Mouse (Mus musculus) right cerebral cortex, postnatal 25 days (tissue): Measurements from ENCODE around the gene Pnldc1.
"Not testable (repeated sequence)": the region's sequence is repeated elsewhere in the genome, so short reads cannot be mapped to it uniquely, and the experiment has no call there.

ENCODE experiments used
- DNase-seq: peaks from one replicate; pipeline ENCODE4 v3.0.0; 2022

Gene Pnldc1

DNA sequence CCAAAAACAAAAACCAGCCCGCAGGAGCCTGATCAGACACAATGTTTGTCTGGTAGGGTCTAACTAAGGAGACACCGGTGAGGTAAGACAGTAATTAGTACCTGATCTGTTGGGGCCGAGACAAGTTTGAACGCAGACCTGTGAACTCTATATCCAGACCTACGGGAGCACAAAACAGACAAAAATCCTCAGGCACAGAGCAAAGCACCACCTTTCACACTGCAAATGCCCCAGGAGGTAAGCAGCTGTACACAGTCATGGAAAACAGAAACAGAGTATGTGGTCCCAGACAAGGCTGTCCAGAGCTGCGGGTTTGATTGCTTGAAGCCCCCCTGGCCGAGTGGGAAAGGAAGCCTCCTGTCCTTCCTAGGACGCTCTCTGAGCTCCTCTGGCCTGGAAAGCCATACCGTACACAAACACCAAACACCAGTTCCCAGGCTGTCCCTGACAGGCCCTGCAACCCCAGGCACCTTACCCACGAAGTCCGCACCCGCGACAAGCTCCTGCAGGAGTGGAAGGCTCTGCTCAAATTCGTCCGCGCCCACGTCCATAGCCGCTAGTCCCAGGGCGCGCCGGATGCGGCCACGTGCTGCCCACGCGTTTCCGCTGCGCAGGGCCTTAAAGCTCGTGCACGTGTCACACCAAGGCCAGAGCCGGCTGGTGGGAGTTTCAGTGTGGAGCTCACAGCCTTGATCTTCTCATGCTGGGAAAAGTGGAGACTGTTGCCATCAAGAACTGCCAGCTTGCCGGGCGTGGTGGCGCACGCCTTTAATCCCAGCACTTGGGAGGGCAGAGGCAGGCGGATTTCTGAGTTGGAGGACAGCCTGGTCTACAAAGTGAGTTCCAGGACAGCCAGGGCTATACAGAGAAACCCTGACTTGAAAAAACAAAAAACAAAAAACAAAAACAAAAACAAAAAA lies at the start of gene Pnldc1:
TSS of gene Pnldc1 (minus strand) at position 870 of the 920 bp plus-strand sequence.
- DNase-seq = no peak

GRCm38 (mm10) chr17:12959377-12959776 lies 49.3 kb upstream of the Pnldc1 start:
- DNase-seq = not testable (repeated sequence)

GRCm38 (mm10) chr17:12956664-12957063 lies 46.6 kb upstream of the Pnldc1 start:
- DNase-seq = no peak

GRCm38 (mm10) chr17:12949669-12950068 lies 39.6 kb upstream of the Pnldc1 start:
- no peak for DNase-seq

DNA sequence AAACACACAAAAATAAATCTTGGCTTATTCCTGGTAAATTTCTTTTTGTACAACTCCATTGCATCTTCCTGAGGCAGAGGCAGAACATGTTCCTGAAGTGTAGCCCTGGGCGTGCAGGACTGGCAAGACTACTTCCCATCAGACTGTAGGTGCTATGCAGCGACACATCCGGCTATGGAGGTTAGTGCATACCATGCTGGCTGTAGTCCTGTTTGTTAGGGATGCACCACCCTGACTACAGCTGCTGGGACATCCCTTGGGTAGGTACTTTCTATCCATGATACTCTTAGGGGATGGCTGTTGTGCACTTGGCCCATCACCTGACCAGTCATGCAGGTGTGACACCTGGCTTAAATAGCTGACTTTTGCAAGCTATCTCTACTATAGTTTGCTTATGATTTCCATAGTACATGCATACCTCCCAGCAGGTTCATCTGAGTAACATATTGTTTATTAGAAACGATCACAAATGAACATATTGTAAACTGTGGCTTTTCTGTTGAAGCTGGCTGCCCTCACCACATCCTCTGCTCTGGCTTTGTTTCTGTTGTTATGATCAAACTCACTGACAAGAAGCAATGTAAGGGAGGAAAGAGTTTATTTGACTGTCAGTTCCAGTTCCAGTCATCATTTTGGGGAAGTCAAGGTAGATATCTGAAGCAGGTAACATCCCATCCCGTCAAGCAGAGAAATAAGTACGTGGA lies 32.6 kb upstream of the Pnldc1 start:
- no peak for DNase-seq

DNA sequence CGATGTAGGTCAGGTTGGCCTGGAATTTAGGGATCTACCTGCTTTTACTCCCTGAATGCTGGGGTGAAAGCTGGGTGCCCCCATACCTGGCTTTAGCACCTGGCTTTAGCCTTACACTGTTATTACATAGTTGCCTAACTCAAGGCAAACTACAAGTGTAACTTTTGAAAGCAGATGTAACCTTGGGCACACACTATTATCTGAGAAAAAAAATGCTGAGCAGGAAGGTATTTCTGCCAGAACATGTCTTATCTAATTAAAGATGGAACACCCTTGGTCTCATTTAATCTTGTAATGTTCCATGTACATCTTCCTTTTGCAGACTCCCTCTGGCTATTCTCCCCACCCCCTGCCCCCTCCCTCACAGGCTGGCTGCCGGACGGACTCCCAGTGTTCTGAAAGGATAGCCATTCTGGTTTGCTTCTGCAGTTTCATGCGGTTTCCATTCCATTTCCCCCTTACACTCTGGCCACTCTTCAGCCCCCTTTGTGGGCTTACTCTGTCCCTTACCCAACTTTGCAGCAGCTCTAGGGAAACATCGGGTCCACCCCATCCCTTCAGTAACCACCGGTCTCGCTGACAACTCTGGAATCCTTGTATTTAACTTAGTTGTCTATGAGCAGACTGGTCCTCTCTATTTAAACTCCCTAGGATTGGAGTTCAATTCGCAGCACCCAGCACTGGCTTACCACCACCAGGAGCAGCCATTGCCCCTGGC lies 31.7 kb upstream of the Pnldc1 start:
- DNase-seq = no peak

GRCm38 (mm10) chr17:12940151-12940805 lies 30.2 kb upstream of the Pnldc1 start, which contains the start of gene Acat3:
TSS of gene Acat3 (minus strand) at chr17:12940600.
- no peak for DNase-seq

- not testable (repeated sequence) for DNase-seq
Measured at GRCm38 (mm10) chr17:12939377-12940148, 29.5 kb upstream of the Pnldc1 start.

GRCm38 (mm10) chr17:12938077-12938476 lies 28.0 kb upstream of the Pnldc1 start:
- DNase-seq = no peak

GRCm38 (mm10) chr17:12937412-12937970 lies 27.5 kb upstream of the Pnldc1 start:
- DNase-seq = no peak

- no peak for DNase-seq
Measured at GRCm38 (mm10) chr17:12935719-12936118, 25.7 kb upstream of the Pnldc1 start.

DNA sequence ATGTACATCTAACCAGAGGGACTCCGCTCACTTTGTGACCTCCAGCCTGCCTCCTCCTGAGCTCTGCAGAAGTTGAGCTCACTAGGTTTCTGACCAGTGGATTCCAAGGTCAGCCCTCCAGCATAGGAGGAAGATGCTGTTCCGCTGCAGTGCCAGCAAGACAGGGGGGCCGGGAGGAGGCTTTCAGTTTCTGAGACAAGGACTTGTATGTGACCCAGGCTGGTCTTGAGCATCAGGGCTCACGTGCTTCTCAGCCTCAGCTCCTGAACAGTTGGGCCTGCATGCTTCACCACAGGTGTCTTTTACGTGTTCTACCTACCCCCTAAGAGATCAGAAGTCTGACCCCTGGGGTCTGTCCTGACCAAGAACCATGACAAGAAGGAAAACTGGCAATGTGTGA lies 21.5 kb upstream of the Pnldc1 start:
- DNase-seq = not testable (repeated sequence)

DNA sequence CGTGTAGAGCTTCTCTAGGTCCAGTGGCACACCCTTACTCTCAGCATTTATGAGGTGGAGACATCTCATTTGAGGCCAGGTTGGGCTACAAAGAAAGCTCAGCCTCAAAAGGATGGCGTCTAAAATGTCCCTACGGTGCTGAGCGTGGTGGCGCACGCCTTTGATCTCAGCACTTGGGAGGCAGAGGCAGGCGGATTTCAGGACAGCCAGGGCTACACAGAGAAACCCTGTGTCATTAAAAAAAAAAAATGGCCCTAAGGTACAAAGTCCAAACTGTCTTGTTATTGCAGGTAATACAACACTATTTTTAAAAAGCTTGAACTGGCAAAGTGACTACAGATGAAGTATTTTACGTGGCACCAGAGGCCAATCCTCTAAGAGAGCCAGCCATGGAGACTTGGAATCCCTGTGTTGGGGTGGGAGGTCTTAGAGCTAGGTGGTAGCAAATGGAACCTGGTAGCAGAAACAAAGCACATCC lies 15.7 kb upstream of the Pnldc1 start:
- no peak for DNase-seq

DNA sequence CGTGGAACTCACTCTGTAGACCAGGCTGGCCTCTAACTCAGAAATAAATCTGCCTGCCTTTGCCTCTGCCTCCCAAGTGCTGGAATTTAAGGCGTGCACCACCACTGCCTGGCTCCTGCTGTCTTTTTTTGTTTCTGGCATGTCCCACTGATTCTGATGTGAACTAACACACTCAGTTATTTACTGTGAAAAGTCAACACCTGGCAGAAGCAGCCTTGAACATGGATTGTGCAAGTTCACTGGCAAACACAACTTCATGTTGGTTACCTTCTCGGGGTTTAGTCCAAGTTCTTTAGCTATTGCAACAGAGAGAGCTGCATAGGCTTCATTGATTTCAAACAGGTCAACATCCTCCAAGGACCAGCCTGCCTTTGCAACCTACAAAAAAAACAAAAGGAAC lies 15.0 kb upstream of the Pnldc1 start:
- DNase-seq = no peak

GRCm38 (mm10) chr17:12921073-12921472 lies 11.0 kb upstream of the Pnldc1 start:
- DNase-seq = no peak

- no peak for DNase-seq
Measured at GRCm38 (mm10) chr17:12916588-12917380, 6.8 kb upstream of the Pnldc1 start.

DNA sequence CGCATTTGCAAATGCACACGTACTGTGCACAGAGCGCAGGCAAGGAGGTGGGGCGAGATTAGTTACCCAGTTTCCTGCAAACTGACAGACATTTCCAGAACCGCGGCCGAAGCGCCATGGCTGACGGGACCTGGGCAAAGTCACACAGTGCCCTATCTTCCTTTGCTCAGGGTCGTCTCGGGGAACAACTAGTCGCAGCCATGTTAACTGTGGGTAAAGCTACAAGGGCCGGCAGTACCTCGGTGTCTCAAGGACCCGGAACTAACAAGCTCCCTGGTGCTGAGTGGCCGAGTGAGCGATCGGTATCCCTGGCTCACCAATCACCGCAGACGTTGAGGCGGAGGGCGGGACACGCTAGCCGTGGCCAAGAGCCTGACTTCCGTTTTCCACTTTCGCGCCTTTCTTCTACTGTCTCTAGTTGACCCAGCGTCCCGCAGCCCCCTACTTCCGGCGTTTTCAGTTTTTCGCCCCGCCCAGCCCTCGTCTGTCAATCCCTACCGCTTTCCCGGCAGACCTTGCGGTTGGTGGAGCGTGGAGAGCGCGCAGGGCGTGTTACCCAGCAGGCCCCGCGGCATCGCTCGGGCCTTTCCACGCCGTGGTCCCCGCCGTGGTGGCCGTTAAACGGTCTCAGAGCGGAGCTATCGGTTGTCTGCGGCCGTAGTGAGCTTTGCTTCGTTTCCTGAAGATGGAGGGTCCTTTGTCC lies 6.0 kb upstream of the Pnldc1 start, which contains the start of gene Mrpl18:
TSS of gene Mrpl18 (minus strand) at position 465 of the 703 bp plus-strand sequence.
- peak; percentile 99 for DNase-seq

DNA sequence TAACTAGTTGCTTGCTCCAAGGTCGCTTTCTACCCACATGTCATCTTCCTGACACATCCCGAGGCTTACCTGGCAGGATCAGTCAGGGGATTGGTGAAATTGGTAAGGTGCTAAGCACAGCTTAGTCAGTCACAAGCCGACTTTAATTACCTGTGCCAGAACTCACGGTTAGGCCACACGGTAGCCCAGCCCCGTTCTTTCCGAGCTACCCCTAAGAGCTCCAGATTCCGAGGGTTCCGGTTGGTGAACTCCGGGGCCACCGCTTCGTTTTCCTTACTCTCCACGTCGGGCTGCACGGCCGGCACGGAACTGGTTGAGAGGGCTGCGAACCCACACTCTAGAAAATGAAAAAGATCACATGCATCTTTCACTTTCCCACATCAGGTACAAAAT lies 5.5 kb upstream of the Pnldc1 start, which contains the start of gene Tcp1:
TSS of gene Tcp1 (plus strand) at position 214 of the 393 bp plus-strand sequence.
- DNase-seq = no peak

GRCm38 (mm10) chr17:12910391-12910790 lies 361 bp upstream of the Pnldc1 start:
- DNase-seq = no peak

GRCm38 (mm10) chr17:12906436-12906835 lies 3.6 kb downstream of the Pnldc1 start:
- DNase-seq = no peak
